Mouse (Mus musculus) neutrophil, adult 5-6 weeks (primary cell): ENCODE data around the gene Vdr. TPM values are rescaled to one million over a fixed set of nuclear protein-coding genes. Genes with fewer than 3 reads are reported as not detected.

Experiments used
- total RNA-seq: library from RNA; stranded (forward); fragments of 200-1000 nt; gene quantifications from 2 replicates; pipeline ENCODE4 v1.2.3, GENCODE M21; 2017

Gene Vdr
- total RNA-seq, 1 experiment from 2014 or later, result 0.23 TPM

Other genes starting within 250 kb of the Vdr start
- 18.3 and 22.7 TPM in 2 replicates for gene Rpap3, start 204.8 kb downstream of the Vdr start, total RNA-seq
- gene Endou, start 179.3 kb downstream of the Vdr start, total RNA-seq, result 2.9 and 3.7 TPM in 2 replicates
- gene Rapgef3, start 142.7 kb downstream of the Vdr start, total RNA-seq, result 2.6 and 4.3 TPM in 2 replicates
- 20.8 and 23.7 TPM in 2 replicates for gene Slc48a1, start 132.1 kb downstream of the Vdr start, total RNA-seq
- 31.8 and 34.7 TPM in 2 replicates for gene Hdac7, start 66.1 kb downstream of the Vdr start, total RNA-seq
- 11.8 and 12.2 TPM in 2 replicates for gene Tmem106c, start 53.6 kb upstream of the Vdr start, total RNA-seq
- gene Col2a1, start 94.1 kb upstream of the Vdr start, total RNA-seq, result not detected in 2 replicates
- gene Pfkm, start 182.0 kb upstream of the Vdr start, total RNA-seq, result 2.2 and 2.6 TPM in 2 replicates
- 57.2 and 67.4 TPM in 2 replicates for gene Senp1, start 183.1 kb upstream of the Vdr start, total RNA-seq